Mouse (Mus musculus) Muller cell, postnatal 12 days (primary cell): Measurements from ENCODE around the gene Slc36a4.

ENCODE experiments used
- DNase-seq: peaks from one replicate; pipeline ENCODE4 v3.0.0-alpha.2; 2015; ENCODE audit errors: inconsistent ontology term

The Slc36a4 gene

GRCm38 (mm10) chr9:15722506-15722905 lies 13.0 kb downstream of the Slc36a4 start:
- DNase-seq: no peak

- no peak for DNase-seq
These were observed 17.6 kb downstream of the Slc36a4 start for GRCm38 (mm10) chr9:15727168-15727567.

- peak; percentile 60 for DNase-seq
These were observed 22.5 kb downstream of the Slc36a4 start for GRCm38 (mm10) chr9:15731758-15732748.

- DNase-seq: no peak
These were observed 24.7 kb downstream of the Slc36a4 start for GRCm38 (mm10) chr9:15734056-15734866.

GRCm38 (mm10) chr9:15734867-15735131 lies 25.3 kb downstream of the Slc36a4 start:
- DNase-seq: no peak

GRCm38 (mm10) chr9:15737522-15737921 lies 28.0 kb downstream of the Slc36a4 start:
- no peak for DNase-seq

- no peak for DNase-seq
These were observed 31.9 kb downstream of the Slc36a4 start for GRCm38 (mm10) chr9:15741428-15741827.

- DNase-seq: no peak
These were observed 32.4 kb downstream of the Slc36a4 start for GRCm38 (mm10) chr9:15741931-15742330.

- DNase-seq: peak; percentile 32
These were observed 36.6 kb downstream of the Slc36a4 start for GRCm38 (mm10) chr9:15745985-15746607.

- DNase-seq: no peak
These were observed 37.1 kb downstream of the Slc36a4 start for GRCm38 (mm10) chr9:15746636-15747035.

- no peak for DNase-seq
These were observed 38.8 kb downstream of the Slc36a4 start for GRCm38 (mm10) chr9:15748383-15748782.

GRCm38 (mm10) chr9:15759318-15759717 lies 49.8 kb downstream of the Slc36a4 start:
- DNase-seq: no peak

- no peak for DNase-seq
These were observed 56.8 kb downstream of the Slc36a4 start for GRCm38 (mm10) chr9:15766379-15766778.

- DNase-seq: no peak
These were observed 57.3 kb downstream of the Slc36a4 start for GRCm38 (mm10) chr9:15766821-15767220.

- DNase-seq: no peak
These were observed 63.2 kb downstream of the Slc36a4 start for GRCm38 (mm10) chr9:15772766-15773165.

GRCm38 (mm10) chr9:15773426-15773825 lies 63.9 kb downstream of the Slc36a4 start:
- no peak for DNase-seq

- DNase-seq: peak; percentile 84
These were observed 65.4 kb downstream of the Slc36a4 start for GRCm38 (mm10) chr9:15774911-15775310.

GRCm38 (mm10) chr9:15781936-15782335 lies 72.4 kb downstream of the Slc36a4 start:
- peak; percentile 85 for DNase-seq

- no peak for DNase-seq
These were observed 76.7 kb downstream of the Slc36a4 start for GRCm38 (mm10) chr9:15786192-15786591.

- no peak for DNase-seq
These were observed 77.1 kb downstream of the Slc36a4 start for GRCm38 (mm10) chr9:15786610-15787009.

- no peak for DNase-seq
These were observed 82.5 kb downstream of the Slc36a4 start for GRCm38 (mm10) chr9:15792076-15792475.
